Mouse (Mus musculus): ENCODE measurements around the gene D430019H16Rik.

Gene D430019H16Rik

GRCm38 (mm10) chr12:105490794-105491193 lies 37.1 kb downstream of the D430019H16Rik start:
- DNase-seq, result no peak

DNA sequence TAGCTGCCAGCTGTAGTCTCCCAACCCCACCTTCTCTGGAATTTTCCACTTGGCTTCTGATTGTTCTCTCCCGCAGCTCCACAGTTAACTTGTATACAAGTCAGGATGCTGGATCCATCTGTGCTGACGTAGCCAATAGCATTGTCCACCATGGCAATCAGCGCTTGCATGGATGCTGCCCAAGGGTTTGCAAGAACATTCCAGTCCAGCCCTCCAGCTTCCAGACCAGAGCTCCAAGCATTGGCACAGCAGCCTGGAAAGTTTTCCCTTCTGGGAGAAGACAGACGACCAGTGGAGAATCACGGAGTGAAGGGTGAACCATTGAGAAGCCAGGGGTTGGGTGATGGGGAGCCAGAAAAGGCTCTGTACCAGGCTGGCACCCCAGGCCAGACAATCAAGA lies 41.1 kb downstream of the D430019H16Rik start:
- no peak for DNase-seq

- DNase-seq, result peak; percentile 93
Measured at GRCm38 (mm10) chr12:105497894-105498293, 44.2 kb downstream of the D430019H16Rik start.

- DNase-seq, result no peak
Measured at GRCm38 (mm10) chr12:105498423-105498822, 44.8 kb downstream of the D430019H16Rik start.

GRCm38 (mm10) chr12:105498842-105499241 lies 45.2 kb downstream of the D430019H16Rik start:
- no peak for DNase-seq

- no peak for DNase-seq
Measured at GRCm38 (mm10) chr12:105500940-105501339, 47.3 kb downstream of the D430019H16Rik start.

DNA sequence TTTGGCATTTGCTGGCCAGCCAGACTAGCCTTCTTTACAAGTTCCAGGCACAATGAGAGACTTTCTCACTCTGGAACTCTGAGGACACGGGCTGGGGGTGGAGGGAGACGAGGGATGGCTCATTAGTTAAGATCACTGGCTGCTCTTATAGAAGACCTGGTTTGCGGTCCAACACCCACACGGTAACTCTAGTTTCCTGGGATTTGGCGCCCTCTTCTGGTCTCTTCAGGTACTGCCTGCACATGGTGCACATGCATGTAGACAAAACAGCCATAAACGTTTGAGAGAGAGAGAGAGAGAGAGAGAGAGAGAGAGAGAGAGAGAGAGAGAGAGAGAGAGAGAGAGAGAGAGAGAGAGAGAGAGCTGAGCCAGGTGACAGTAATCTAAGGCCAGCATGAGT lies 51.1 kb downstream of the D430019H16Rik start:
- peak; percentile 50 for DNase-seq

GRCm38 (mm10) chr12:105511109-105511508 lies 57.5 kb downstream of the D430019H16Rik start:
- DNase-seq, result no peak

- no peak for DNase-seq
Measured at GRCm38 (mm10) chr12:105511671-105512502, 58.2 kb downstream of the D430019H16Rik start.

DNA sequence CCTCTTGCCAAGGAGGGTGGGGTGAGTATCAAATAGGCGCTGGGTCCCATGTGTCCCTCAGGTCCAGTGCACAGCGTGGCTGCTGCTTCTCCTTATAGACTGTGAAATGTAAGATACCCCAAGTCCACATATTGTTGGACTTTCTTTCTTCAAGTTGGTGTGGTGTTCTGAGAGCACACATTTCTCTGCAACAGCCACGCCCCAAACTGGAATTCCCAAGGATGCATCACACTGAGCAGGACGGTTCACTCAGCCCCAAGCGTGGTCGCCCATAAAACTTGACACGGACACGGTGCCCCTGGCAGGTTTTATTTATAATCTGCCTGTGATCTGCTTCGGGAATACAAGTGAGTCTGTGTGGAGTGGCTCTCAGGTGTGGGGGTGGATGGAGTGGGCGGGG lies 60.5 kb downstream of the D430019H16Rik start:
- no peak for DNase-seq

DNA sequence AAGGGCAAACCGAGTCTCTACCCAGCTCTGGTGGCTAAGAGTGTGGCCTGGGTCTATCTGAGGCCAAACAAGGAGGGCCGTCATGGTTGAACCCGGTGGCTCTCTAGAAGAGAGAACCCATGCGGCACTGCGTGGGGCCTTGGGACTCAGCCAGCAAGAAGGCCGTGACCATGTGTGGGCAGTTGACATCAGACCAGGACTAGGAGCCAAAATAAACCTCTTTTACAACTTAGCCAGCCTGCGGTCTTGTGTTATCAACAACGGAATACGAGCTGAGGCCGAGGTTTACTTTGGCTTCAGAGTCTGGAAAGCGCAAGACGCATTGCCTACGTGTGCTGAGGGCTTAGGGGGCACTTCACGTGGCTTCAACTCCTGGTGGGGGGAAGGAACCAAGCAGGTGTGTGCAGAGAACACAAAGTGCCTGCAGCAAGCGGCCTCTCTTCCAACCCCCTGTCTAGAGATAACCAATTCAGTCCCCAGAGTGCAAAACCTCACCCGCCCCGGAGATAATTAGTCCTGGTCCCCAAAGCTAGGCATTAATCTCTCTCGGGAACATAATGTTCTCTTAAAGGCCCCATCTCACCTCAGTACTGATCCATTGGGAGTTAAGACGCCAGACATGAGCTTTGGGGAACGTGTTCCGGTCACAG lies 63.5 kb downstream of the D430019H16Rik start:
- DNase-seq, result no peak

- no peak for DNase-seq
Measured at GRCm38 (mm10) chr12:105519851-105520250, 66.2 kb downstream of the D430019H16Rik start.

DNA sequence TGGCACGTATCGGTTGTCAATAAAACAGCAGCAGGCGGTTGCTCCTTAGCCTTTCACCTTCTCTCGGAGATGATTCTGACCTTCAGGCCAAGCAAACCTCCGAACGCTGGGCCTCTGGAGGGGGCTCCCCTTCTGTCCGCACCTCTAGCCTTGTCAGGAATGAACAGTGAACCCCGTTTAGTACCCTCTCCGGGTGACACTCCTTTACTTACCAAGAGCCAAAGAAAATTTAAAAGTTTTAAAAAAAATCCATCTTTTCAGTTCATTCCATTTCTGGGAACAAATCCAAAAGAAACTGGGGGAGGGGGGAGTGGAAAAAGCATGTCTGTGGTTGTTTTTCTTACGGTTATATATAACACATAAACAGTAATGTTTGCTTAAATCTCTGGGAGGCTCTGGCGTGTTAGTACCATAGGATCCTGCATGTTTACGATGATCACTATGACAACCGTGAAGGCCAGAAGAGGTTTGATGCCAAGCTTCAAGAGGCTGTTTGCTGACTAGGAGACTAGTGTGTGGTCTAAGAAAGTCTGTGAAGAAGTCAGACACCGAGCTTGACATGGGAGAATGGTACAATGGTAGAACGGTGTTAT lies 67.6 kb downstream of the D430019H16Rik start:
- DNase-seq, result no peak

DNA sequence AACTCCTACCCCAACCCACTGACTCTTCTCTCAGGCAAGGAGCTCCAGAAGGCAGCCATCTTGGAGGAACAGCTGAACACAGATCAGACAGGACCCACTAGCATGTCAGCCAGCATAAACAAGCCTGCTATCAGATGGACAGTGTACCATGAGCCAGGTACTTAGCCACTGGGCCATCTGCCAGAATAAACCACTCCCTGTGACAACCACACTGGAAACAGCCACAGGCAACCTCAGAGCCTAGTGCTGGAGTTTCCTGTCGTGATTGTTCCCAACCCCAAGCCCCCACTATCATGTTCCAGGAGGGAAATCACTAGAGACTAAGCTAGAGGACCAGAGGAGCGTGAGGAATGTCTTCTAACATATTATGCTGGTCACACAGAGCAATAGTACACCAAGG lies 70.1 kb downstream of the D430019H16Rik start:
- DNase-seq, result no peak

GRCm38 (mm10) chr12:105526186-105526585 lies 72.5 kb downstream of the D430019H16Rik start:
- DNase-seq, result no peak

GRCm38 (mm10) chr12:105526829-105527228 lies 73.2 kb downstream of the D430019H16Rik start:
- DNase-seq, result no peak

- no peak for DNase-seq
Measured at GRCm38 (mm10) chr12:105529545-105529944, 75.9 kb downstream of the D430019H16Rik start.

DNA sequence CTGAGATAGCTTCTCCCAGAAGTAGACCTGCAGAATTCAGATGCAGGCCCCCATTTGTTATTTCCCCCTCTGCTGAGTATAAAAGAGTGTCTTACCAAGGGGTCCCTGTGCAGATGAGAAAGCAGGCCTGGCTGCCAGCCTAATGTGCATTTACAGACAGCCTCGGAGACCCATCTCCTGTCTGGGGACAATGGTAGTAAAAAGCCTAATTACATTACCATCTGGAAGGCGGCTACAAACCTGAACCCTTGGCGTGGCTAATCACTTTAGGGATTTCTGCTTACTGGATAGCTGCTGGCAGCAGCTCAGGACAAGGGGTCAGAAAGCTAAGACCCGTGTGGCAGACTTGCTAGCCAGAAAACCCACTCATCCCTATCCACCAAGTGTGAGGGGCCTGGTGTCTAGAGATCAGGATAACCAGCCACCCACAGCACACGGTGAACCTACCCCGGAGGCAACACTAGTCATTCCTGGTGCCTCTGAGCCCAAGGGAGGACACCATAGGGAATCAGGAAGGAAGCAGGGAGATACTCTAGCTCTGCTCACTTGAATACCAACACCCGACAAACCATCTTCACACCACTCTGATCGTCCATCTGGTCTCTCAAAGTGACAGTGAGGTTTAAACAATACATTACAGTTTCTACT lies 78.2 kb downstream of the D430019H16Rik start:
- DNase-seq, result no peak

- DNase-seq, result no peak
Measured at GRCm38 (mm10) chr12:105534842-105535241, 81.2 kb downstream of the D430019H16Rik start.

- DNase-seq, result no peak
Measured at GRCm38 (mm10) chr12:105535968-105536760, 82.5 kb downstream of the D430019H16Rik start.

- DNase-seq, result no peak
Measured at GRCm38 (mm10) chr12:105537162-105537561, 83.5 kb downstream of the D430019H16Rik start.

DNA sequence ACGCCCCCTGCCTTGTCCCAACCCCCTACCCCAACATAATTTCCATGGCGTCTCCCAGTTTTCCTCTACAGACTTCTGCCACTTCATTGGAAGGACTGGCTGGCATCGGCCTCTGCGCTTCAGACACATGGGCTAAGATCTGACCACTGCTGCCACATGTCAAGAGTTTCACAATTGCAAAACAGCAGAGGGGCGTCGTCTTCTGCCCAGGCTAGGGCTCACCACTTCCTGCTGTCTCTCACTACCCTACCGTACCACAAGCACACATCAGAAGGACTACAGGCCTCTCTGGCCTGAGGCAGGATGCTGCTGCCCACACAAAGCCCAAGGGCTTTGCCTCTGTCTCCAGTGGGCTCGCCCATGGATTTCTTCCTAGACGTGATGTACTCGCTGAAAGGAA lies 86.0 kb downstream of the D430019H16Rik start:
- no peak for DNase-seq

Data from right cerebral cortex, postnatal 4 days (tissue).